Mouse (Mus musculus): ENCODE measurements around the gene Tfap2c.

Gene Tfap2c

GRCm38 (mm10) chr2:172549371-172550155, at the start of gene Tfap2c:
Gene Tfap2c (plus strand): TSS chr2:172549593.
- in situ Hi-C loops (cut with MboI): no loop called here

DNA sequence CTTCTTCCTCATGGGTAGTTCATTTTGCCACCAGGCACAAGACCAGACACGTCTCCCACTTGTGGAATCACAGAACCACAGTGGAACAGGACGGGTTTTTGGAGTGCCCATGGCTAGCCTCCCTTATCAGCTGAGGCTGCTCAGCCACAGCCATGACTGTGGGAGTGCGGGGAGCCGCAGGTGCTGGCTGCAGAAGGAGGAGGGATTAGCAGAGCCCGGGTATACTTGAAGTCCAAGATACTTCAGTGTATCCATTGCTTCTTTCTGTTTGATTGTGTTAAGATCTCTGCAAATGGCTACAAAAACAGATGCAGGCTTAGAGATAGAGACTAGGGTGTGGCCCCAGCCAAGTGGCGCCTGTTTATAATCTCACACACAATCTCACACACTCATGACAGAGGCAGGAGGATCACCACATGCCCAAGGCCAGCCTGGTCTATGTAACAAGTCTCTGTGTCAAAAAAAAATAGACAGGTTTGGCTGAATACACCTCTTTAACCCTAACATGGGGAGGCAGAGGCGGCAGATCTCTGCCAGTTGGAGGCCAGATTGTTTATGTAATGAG, 48.6 kb upstream of the Tfap2c start:
- in situ Hi-C loops (cut with MboI): no loop called here

GRCm38 (mm10) chr2:172501341-172501740, 48.1 kb upstream of the Tfap2c start:
- in situ Hi-C loops (cut with MboI): no loop called here

DNA sequence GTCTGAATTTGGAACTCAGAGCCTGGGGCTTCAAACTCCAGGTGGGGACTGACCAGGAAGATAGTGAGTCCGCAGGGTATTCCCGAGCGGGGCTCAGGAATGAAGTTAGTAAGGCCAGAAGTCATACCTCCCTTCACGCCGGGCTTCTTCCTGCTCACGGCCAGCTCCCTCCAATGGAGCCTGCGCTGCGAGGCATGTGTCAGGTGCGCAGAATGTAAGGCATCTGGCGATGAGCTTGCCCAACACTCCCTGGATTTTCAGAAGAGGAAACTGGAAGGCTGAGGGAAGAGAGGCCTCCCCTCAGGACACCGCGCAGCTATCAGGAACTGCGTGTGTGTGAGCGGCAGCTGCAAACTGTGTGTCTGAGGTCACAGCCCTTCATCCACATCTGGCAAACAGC, 47.2 kb upstream of the Tfap2c start:
- in situ Hi-C loops (cut with MboI): no loop called here

GRCm38 (mm10) chr2:172506121-172506520, 43.3 kb upstream of the Tfap2c start:
- in situ Hi-C loops (cut with MboI): no loop called here

DNA sequence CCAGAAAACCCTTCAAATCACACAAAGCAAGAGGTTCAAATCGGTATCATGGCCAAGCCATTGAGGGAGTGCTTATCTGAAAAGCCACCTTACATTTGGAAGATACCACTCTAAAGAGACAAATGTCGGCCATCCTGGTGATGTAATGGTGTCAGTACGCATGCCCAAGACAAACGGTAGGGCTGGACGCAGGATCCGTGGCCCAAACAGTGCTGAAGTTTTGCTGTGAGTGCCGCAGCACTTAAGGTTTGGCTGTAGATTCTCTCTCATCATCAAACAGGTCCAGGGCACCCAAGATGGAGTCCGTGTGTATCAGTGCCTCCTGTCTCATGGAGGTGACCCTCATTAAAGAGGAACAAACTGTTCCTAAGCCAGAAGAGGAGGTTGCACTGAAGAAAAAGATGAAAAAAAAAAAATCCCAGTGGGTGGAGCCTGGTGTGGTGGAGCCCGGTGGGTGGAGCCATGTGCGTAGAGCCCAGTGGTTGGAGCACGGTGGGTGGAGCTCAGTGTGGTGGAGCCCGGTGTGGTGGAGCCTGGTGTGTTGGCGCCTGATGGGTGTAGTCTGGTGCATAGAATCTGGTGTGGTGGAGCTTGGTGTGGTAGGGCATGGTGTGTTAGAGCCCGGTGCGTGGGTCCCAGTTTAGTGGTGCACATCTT, 39.2 kb upstream of the Tfap2c start:
- in situ Hi-C loops (cut with MboI): no loop called here

- in situ Hi-C loops (cut with MboI): no loop called here
Measured at GRCm38 (mm10) chr2:172510899-172511298, 38.5 kb upstream of the Tfap2c start.

DNA sequence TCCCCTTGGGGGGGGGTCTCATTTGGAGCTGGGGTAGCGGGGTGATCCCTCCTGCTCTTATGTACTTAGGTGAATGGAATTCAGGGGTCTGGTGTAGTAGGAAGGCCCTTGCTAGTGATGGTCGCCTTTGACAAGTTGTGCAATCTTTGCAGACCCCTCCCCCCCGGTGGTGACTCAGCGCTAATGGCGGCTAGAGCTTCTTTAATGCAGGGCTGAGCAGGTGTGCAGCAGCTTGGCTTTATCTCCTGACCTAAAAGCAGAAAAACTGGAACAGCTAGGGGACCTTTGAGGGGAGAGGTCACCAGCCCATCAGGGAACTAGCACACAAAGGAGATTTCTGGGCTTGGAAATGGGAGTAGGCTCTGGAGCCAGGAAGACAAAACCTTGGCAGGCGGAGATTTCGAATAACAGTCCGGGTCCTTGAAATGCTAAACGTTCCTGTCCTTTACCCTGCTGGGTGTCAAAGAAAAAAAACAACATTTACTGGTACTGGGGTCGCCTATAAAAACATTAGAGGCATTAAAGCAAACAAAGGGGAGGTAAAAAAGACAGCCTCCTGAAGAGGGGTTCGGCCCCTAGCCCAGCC, 32.9 kb upstream of the Tfap2c start:
- in situ Hi-C loops (cut with MboI): no loop called here

DNA sequence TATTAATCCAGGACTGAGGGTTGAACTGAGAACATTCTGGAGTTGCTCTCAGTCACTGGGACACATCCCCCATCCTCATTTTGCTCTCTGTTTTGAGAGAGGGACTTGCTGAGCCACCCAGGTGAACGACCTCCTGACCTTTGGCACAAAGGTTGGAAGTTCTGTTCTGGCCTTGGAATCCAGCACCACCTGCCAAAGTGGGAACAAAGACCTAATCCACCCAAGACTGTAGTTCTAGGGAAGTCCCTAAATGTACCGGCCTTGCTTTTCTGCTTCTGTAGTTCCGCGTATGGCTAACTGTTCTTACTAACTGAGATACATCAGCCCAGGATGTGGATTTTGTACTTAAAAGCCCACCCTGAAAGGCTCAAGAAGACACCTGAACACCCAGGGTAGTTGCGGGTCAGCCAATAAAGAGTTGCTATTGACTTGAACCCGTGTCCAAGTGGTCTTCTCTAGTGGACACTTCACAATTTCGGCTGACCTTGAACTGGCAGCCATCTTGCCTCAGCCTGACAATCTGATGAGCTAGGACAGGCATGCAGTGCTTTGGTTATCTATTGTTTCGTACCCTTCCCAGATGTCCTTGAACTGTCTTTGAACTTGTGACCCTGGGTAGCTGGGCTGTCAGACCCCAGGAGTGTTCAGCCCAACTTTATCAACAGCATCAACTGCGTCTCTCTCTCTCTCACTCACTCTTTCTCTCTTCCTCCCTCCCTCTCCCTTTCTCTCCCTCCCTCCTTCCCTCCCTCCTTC, 28.6 kb upstream of the Tfap2c start:
- in situ Hi-C loops (cut with MboI): no loop called here

GRCm38 (mm10) chr2:172522528-172522927, 26.9 kb upstream of the Tfap2c start:
- in situ Hi-C loops (cut with MboI): no loop called here

DNA sequence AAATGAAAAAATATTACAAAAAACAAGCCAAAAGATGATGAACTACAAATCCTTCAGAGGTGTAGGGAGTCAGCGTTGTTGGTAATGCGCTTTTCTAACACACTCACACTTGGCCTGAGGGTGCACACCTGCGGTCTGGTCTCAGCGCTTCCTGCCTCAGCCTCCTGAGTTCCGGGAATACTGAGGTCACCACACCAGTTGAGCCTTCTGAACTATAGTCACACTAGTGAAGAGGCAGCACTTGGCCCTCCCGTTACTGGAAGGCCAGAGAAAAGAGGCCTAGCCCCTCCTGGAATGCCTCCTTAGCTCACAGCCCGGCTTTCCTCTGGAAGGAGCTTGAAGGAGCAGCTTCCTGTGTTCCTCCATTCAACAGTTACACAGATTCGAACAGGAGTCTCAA, 22.2 kb upstream of the Tfap2c start:
- in situ Hi-C loops (cut with MboI): no loop called here

- in situ Hi-C loops (cut with MboI): no loop called here
Measured at GRCm38 (mm10) chr2:172543987-172544386, 5.4 kb upstream of the Tfap2c start.

DNA sequence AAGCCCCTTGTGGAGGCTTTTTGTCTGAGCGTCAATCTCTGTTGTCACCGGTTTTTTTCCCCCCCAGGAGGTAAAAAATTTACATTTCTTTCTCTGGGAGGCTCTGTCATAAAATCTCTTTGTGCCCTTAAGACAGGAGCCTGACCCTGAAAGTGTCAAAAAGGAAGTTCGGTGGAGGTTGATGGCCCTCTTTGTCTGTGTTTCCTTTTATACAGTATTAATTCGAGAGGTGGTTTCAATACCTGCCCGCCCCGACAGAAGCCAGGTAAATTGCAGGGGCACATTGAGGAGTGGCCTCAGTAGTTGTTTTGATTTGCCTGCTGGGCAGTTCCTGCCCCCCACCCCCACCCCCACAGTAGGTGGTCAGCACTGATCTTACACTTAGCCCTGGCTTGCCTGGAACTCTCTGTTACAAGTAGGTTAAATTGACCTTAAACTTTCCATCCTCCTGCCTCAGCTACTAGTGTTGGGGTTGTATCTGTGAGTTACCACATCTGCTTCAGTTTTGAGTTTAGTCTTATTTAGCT, 4.7 kb upstream of the Tfap2c start:
- in situ Hi-C loops (cut with MboI): no loop called here

DNA sequence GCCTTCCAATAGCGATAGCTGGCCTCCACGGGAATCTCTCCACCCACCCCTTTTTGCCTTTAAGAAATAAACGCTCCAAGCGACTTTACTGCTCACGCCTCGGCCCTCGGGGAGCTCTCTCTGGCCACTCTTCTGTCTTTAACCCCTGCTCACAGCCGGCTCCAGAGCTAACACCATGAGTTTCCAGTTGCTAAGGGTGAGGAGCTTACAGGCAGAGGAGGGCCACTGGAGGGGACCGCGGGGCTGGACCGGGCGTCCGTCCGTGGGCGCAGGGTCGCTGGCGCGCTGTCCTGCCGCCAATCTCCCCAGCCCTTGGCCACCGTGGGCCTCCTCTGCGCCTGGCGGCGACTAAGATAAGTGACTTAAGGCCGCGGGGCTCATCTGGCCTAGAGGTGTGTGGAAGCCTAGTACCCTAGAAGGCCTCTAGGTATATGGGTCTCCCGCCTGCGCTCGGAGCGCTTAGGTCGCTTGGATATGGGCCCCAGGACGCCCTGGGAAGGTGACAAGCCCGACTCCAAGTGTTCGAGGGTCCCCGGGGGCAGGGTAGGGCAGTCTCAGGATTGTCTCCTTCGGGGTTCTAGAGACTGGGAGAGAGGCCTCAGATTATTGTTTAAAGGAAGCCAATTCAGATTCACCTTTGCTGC, 3.7 kb upstream of the Tfap2c start:
- in situ Hi-C loops (cut with MboI): no loop called here

GRCm38 (mm10) chr2:172546551-172546950, 2.8 kb upstream of the Tfap2c start:
- in situ Hi-C loops (cut with MboI): no loop called here

GRCm38 (mm10) chr2:172547116-172547515, 2.3 kb upstream of the Tfap2c start:
- in situ Hi-C loops (cut with MboI): no loop called here

DNA sequence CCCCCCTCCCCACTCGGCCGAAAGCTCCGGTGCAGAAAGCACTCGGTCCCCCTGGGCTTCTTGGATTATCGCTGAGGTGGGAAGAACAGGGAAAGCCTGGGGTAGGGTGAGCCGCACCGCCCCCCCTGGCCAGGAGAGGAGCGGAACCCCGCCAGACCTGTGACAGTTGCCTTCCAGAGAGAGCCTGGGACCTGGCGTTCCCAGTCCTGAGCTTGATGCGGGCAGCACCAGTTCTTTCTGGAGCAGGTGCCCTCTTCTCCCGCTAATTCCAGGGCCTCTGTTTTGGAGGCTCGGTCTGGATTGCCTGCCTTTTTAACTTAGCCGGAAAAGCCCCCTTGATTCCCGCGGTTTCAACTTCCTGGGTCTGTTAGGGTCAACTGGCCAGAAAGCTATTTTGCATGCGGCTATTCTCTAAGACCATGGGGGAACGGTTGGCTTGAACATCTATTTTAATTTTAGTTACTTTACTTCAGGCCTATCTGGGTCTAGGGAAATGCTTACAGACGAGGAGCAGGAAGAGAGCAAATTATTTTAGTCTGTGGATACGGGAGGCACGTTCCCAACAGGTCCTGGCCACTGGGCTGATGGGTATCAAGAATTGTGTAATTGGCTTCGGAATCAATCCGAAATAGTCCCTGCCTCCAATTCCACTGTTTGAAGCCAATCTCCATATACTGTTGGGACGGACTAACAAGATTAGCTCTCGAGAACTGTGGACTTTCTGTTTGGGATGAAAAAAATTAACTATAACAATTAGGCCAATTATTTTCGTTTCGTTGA, 1.4 kb upstream of the Tfap2c start:
- in situ Hi-C loops (cut with MboI): no loop called here

- in situ Hi-C loops (cut with MboI): no loop called here
Measured at GRCm38 (mm10) chr2:172548672-172549255, 629 bp upstream of the Tfap2c start.

DNA sequence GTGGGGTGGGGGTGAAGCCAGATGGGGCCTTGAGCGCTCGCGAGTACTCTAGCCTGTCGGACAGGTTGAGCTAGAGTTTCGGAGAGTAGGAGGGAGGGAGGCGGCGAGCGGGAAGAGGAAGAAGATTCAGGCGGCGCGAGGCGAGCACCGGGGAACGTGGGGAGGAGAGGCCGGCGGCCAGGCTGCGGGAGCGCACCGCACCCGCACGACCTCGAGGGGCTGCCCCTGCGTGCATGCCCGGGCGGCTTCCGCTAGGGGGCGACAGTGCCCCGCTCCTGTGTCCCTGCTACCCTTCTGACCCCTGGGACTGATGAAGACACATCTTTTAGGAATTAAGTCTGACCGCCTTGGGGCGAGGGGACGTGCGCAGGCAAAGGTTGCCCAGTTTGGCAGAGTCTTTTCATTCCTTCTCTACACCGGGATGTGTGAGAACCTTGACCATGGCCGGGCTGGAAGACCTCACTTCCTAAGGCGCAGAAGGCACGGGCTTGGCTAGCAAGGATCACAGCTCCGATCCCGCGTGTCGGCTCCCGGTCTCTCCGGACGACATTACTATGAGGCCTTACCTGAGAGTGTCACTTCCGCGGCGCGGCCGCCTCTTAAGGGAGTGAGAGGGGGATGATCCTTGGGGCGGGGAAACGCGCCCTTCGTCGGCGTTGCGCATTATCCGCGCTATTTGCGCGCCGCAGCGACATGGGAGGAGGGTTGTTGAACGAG, 1.1 kb downstream of the Tfap2c start:
- in situ Hi-C loops (cut with MboI): no loop called here

Measured in mature B cell (primary cell).